Mouse (Mus musculus) intestine, embryonic 14.5 days (tissue): ENCODE data around the gene Tcf7l2. TPM values are rescaled to one million over a fixed set of nuclear protein-coding genes. Genes with fewer than 3 reads are reported as not detected.

Experiments
- ATAC-seq: fragments of 200-750 bp; cut with Nextera tagmentation; replicated peaks from 2 replicates; pipeline ENCODE4 v1.8.0; 2017; ENCODE audit warnings: low read depth, moderate number of reproducible peaks, moderate TSS enrichment, moderate library complexity; ENCODE audit not compliant: low FRiP score, low TSS enrichment
- DNase-seq: peaks from one replicate; pipeline ENCODE4 v3.0.0-alpha.2; 2018; ENCODE audit warnings: low spot score
- H3K27ac ChIP-seq: fragments of 300-500 bp; sonication (generic); 2 replicates; pipeline ENCODE4 v1.5.1; 2014; ENCODE audit warnings: low read depth, mild to moderate bottlenecking, control low read depth
- H3K27me3 ChIP-seq: fragments of 300-500 bp; sonication (generic); replicated peaks from 2 replicates; pipeline ENCODE4 v1.6.1; 2014; ENCODE audit warnings: low read length, control low read depth; ENCODE audit not compliant: control insufficient read depth, insufficient read depth
- H3K36me3 ChIP-seq: fragments of 300-500 bp; sonication (generic); 2 replicates; pipeline ENCODE4 v1.6.1; 2014; ENCODE audit warnings: low read length, control low read depth; ENCODE audit not compliant: control insufficient read depth, insufficient read depth
- H3K4me1 ChIP-seq: fragments of 300-500 bp; sonication (generic); replicated peaks from 2 replicates; pipeline ENCODE4 v1.6.1; 2014; ENCODE audit warnings: low read length, control low read depth, mixed read lengths; ENCODE audit not compliant: control insufficient read depth, insufficient read depth
- H3K4me2 ChIP-seq: fragments of 300-500 bp; sonication (generic); 2 replicates; pipeline ENCODE4 v1.6.1; 2014; ENCODE audit warnings: low read length
- H3K4me3 ChIP-seq: fragments of 300-500 bp; sonication (generic); 2 replicates; pipeline ENCODE4 v1.5.1; 2014; ENCODE audit warnings: low read depth, low read length, control low read depth, mixed read lengths
- H3K9ac ChIP-seq: fragments of 300-500 bp; sonication (generic); 2 replicates; pipeline ENCODE4 v1.6.1; 2014; ENCODE audit warnings: mild to moderate bottlenecking, low read length
- H3K9me3 ChIP-seq: fragments of 300-500 bp; sonication (generic); 2 replicates; pipeline ENCODE4 v1.6.1; 2016; ENCODE audit warnings: low read length, control low read depth; ENCODE audit not compliant: control insufficient read depth
- WGBS: fragments of 180-500 bp; shearing (Covaris S2); extraction: QIAGEN DNeasy Blood & Tissue Kit; methylation state at CpG from one replicate; pipeline ENCODE4 v1.1.7; 2014; 5-methylcytosine and 5-hydroxymethylcytosine counted together
- polyA plus RNA-seq: library from polyadenylated mRNA; unstranded; fragments of >200 nt; fragmentation: Nextera tagmentation; extraction: Ambion mirVana; gene quantifications from 2 replicates; pipeline ENCODE4 v1.2.1, GENCODE M21; 2014

Tcf7l2 gene
- polyA plus RNA-seq, 1 experiment from 2014 or later = 97.2 TPM

DNA sequence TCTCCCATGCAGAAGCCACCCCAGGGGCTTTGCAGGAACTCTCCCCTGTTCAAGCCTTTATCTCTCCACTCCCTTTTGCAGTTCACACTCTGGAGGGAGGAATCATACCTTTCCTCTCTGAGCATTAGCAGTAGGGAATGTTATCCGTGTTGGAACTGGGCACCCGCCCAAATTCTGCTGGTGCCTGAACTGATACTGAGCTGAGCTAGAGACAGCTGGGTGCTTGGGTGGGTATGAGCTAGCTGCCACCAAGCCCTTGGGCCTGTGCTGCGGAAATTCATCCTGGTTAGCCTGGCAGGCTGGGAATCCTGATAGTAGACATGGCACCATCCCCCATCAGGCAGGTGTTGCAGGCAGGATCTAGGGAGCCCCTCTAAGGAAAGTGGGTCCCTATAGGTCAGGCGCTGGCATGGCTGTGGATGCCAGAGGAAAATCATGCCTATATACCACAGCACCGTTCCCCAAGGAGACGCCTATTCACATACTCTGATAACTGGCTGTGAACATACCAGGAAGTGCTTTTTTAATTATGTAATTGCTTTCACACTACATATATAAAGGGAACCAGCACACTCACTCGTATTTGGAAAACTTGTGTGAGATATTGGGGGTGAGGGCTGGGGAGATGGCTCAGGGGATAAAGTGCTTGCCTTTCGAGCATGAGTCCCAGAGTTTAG lies 108.9 kb downstream of the Tcf7l2 start:
- Histone ChIP-seq H3K27me3 (no peaks in the 10 kb centered on the region), H3K4me1 (peaks cover 24% of the 10 kb centered on the region; the same call in 1 of the 2 replicates), H3K9me3 (no peaks in the 10 kb centered on the region), H3K9ac (no peak overlapping the region), H3K4me2 (no peak overlapping the region), H3K27ac (no peak overlapping the region), H3K36me3 (no peaks in the 10 kb centered on the region), H3K4me3 (no peak overlapping the region)
- DNase-seq = no peak
- WGBS = 74% methylated on average over 8 of the region's 8 CpGs
- no peak for ATAC-seq

DNA sequence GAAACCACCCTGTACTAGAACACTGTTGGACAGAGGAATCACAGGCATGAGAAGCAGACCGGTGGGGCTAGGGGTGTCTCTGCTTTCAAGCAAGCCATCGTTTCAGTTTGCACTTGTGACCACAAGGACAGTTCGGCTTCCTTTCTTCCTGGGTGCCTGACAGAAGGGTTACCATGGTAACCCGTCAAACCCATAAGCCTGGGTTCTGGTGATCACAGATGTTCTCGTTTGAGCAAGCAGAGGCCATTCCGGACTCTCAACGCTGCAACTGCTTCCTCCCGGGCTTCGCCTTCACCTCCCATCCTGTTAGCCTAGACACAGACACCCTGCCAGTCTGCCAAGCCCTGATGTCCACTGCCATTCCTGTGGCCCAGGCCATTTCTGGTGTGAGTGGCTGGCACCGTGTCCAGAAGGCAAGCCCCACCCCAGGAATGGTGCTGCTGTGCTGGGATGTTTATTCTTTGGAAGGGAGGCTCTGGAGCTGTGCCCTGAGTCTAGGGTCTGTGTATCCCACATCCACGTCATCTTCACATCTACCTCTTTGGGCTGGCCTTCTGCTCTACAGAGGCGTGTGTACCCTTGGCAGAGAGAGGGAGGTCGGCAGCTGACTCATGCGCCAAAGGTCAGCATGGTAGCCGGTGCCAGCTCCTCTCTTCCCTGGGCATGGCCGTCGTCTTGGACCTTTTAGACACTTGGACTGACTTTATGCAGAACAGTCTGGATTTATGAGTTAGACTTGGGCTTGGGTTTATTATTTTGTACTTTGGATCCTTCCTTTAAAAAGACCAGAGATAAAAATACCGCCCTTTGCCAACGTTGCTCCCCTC lies 110.1 kb downstream of the Tcf7l2 start:
- Histone ChIP-seq H3K27me3 (no peaks in the 10 kb centered on the region), H3K9ac (no peak overlapping the region), H3K4me2 (no peak overlapping the region), H3K27ac (no peak overlapping the region), H3K36me3 (no peaks in the 10 kb centered on the region), H3K9me3 (no peaks in the 10 kb centered on the region), H3K4me3 (no peak overlapping the region), H3K4me1 (peaks cover 24% of the 10 kb centered on the region; the same call in 1 of the 2 replicates)
- no peak for DNase-seq
- ATAC-seq = no peak
- WGBS = 67% methylated on average over 19 of the region's 19 CpGs

DNA sequence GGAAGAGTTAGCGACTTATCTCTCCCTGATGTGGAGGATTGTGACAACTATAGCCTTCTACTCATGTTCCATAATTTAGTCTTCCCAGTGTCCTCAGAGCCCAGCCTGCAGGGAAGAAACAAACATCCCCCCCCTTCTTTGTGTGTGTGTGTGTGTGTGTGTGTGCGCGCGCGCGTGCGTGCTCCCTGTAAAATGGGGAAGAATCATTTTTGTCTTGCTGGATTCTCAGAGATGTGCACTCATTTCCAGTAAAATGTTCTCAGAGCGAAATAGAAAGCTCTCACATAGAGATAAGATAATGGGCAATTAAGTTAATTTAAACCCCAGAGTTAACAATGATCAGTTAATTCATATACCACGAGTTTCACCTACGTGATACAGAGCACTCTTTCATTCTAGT lies 112.8 kb downstream of the Tcf7l2 start:
- DNase-seq (no peak), ATAC-seq (no peak)
- Histone ChIP-seq H3K4me1 (peaks cover 24% of the 10 kb centered on the region; the same call in 1 of the 2 replicates), H3K4me2 (no peak overlapping the region), H3K9me3 (no peaks in the 10 kb centered on the region), H3K27me3 (no peaks in the 10 kb centered on the region), H3K36me3 (peaks cover 5% of the 10 kb centered on the region; the same call in 1 of the 2 replicates), H3K4me3 (no peak overlapping the region), H3K9ac (no peak overlapping the region), H3K27ac (no peak overlapping the region; the same call in 1 of the 2 replicates)
- WGBS = 82% methylated on average over 10 of the region's 10 CpGs

DNA sequence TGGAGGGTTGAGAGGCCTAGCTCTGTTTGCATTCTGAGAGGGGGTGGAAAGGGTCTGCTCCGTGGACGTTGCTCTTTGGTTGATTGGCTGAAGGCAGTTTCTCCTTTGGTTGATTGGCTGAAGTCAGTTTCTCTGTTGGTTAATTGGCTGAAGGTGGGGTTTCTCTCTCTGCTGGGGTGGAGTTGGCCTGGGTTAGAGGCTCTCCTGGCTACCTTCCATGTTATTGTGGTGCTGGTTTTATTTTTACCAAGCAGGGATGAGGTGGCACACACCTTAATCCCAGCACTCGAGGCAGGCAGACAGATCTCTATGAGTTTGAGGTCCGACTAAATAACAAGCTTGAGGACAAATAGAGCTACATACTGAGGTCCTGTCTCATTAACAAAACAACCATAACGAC lies 114.0 kb downstream of the Tcf7l2 start:
- 82% methylated on average over 5 of the region's 5 CpGs for WGBS

DNA sequence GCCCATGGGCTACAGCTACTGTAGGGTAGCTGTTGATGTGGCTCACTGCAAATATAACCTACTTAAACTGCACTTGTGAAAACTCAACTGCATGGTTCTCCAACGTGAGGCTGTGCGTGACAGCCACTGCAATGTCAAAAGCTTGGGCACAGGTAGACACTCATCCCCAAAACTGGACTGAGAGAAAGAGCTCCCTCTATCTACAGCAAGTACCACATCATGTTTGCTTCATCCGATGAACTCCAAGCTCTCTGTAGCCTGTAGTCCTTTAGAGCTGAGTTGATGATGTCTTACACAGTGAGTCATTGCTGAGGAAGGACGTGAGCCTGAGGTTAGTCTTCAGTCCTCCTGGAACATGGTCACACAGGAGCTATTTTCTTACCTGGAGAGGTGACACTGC lies 115.7 kb downstream of the Tcf7l2 start:
- DNase-seq (no peak), ATAC-seq (no peak)
- Histone ChIP-seq H3K9me3 (no peaks in the 10 kb centered on the region), H3K4me3 (no peak overlapping the region), H3K36me3 (peaks cover 5% of the 10 kb centered on the region; the same call in 1 of the 2 replicates), H3K4me2 (no peak overlapping the region), H3K27me3 (no peaks in the 10 kb centered on the region), H3K4me1 (peaks cover 5% of the 10 kb centered on the region; the same call in 1 of the 2 replicates), H3K27ac (no peak overlapping the region), H3K9ac (no peak overlapping the region)
- WGBS = 94% methylated on average over 4 of the region's 4 CpGs

More for the DNA sequence above, 114.0 kb downstream of the Tcf7l2 start:
- H3K9me3 ChIP-seq = no peaks in the 10 kb centered on the region
- no peaks in the 10 kb centered on the region for H3K27me3 ChIP-seq
- peaks cover 23% of the 10 kb centered on the region; the same call in 1 of the 2 replicates for H3K4me1 ChIP-seq
- H3K36me3 ChIP-seq = peaks cover 5% of the 10 kb centered on the region; the same call in 1 of the 2 replicates
- no peak overlapping the region for H3K4me3 ChIP-seq
- no peak overlapping the region for H3K4me2 ChIP-seq
- H3K9ac ChIP-seq = no peak overlapping the region
- H3K27ac ChIP-seq = no peak overlapping the region
- no peak for ATAC-seq
- no peak for DNase-seq

DNA sequence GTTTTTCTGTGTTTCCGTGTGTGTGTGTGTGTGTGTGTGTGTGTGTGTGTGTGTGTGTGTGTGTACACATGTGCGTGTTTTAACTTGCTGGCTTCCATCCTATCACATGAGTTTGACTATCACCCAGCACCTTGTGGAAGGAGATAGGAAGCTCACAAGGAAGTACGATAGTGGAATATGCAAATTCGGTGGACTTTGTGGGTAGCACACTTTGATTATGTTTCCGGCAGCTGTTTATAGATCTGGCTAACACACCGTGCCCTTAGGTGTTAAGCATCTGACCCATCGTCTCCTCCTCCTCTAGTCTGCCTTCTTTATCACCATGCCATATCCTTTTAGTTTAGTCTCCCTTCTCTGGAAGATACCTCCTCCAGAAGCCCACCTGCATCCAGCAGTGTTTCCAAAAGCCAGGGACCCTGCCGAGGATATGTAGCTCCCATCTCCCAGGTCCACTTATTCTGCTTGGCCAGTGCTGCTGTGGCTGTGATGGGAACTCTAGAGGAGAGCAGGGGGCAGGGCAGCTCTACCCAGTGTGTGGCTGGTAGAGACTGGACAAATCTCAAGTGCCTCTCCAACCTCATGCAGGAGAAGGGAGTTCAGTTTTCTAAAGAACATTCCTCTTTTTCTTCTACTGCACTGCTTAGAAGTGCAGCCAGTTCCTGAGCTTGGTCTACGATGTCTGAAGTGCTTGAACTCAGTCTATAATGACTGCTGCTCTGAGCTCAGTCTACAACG lies 118.6 kb downstream of the Tcf7l2 start:
- H3K9me3 ChIP-seq = no peaks in the 10 kb centered on the region
- H3K4me3 ChIP-seq = no peak overlapping the region
- no peak overlapping the region for H3K27ac ChIP-seq
- H3K4me1 ChIP-seq = no peaks in the 10 kb centered on the region
- H3K27me3 ChIP-seq = no peaks in the 10 kb centered on the region
- H3K36me3 ChIP-seq = peaks cover 6% of the 10 kb centered on the region; the same call in 1 of the 2 replicates
- 69% methylated on average over 10 of the region's 10 CpGs for WGBS
- no peak for ATAC-seq
- DNase-seq = no peak
- no peak overlapping the region for H3K4me2 ChIP-seq
- H3K9ac ChIP-seq = no peak overlapping the region

DNA sequence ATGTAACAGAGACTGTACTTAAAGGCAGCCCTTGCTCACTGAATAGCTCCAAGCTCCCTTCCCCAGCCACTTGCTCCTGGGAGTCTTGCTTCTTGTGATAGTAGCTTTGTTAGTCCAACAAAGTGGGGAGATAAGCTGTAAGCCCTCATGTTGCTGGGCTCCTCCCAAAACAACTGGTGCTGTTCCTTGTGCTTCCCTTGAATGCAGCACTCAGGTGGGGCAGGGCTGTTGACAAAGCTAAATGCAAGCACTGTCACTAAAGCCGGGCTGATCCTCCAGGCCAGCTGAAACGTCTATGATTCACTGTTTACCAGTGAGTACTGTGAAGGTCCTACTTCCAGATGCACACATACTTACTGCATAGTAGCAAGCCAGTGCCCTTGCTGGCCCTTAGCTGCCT lies 120.1 kb downstream of the Tcf7l2 start:
- Histone ChIP-seq H3K36me3 (peaks cover 8% of the 10 kb centered on the region; the same call in 1 of the 2 replicates), H3K4me1 (no peaks in the 10 kb centered on the region), H3K4me3 (no peak overlapping the region), H3K4me2 (no peak overlapping the region), H3K27ac (no peak overlapping the region), H3K9ac (no peak overlapping the region), H3K9me3 (no peaks in the 10 kb centered on the region), H3K27me3 (no peaks in the 10 kb centered on the region)
- WGBS = 55% methylated on average over 2 of the region's 2 CpGs
- ATAC-seq (no peak), DNase-seq (no peak)

DNA sequence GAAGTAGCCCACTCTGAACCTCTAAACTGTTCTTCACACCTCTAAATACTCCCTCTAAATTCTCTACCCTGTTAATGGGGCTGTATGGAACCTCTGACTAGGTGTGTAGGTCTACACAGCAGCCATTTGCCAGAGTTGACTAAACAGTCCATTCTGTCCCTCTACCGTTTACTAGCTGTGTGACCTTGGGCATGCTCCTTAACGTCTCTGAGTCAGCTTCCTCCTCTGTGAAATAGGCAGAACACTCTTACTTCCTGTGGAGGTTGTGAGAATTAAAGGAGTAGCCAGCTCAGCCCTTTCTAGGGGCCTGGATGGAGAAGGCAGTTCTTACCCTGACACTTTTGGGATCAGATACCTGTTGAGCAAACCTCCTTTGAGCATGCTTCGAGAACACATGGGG lies 120.9 kb downstream of the Tcf7l2 start:
- no peak for DNase-seq
- H3K9ac ChIP-seq = no peak overlapping the region
- H3K27ac ChIP-seq = no peak overlapping the region
- 69% methylated on average over 3 of the region's 3 CpGs for WGBS
- H3K27me3 ChIP-seq = no peaks in the 10 kb centered on the region
- 0 out of 2 replicates have a peak, but pooled peaks cover 4% of the 10 kb centered on the region for H3K4me1 ChIP-seq
- no peak overlapping the region for H3K4me2 ChIP-seq
- ATAC-seq = no peak
- H3K36me3 ChIP-seq = peaks cover 8% of the 10 kb centered on the region; the same call in 1 of the 2 replicates
- H3K4me3 ChIP-seq = no peak overlapping the region
- no peaks in the 10 kb centered on the region for H3K9me3 ChIP-seq
